ENCODE assay signal across 14 mouse cellular contexts in the genomic region with DNA sequence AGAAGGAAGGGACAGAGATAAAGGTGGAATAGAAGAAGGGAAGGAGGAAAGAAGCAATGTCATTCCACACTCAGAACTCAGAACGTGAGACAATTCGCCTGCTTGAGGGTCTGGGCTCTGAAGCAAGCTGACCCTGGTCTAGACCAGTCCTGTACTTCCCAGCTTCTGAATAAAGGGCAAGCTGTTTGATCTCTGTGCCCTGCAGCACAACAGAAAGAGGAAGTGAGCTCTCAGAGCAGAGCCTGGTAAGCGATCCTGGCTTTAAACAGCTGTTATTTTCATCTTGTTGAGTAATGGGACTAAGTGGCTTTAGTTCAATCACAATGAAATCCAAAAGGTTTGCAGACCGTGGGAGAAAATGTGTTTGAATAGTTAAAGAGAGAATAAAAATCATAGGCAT.
DNase-seq lines count a peak whose midpoint lies in the region; ATAC-seq and TF ChIP-seq lines count a peak whose summit lies in the region.
"Had no signal": no experiment of that assay in that cellular context is flagged by ENCODE, and none has a peak within 500 bp of the region (broad histone marks: within the 10 kb centered on the region; RNA-seq: fewer than 3 reads in every experiment).

No protein-coding gene starts in this region.

- H3K4me3 ChIP-seq in limb, embryonic 12.5 days (replicated peaks): no peak overlapping the region
- H3K4me3 ChIP-seq: heart, embryonic 13.5 days; neural tube, embryonic 12.5 days had no signal

- H3K4me1 ChIP-seq in limb, embryonic 12.5 days (replicated peaks): peaks cover 15% of the 10 kb centered on the region
- H3K4me1 ChIP-seq: neural tube, embryonic 12.5 days had no signal

- H3K9ac ChIP-seq in limb, embryonic 12.5 days (replicated peaks): no peak overlapping the region
- H3K9ac ChIP-seq: heart, embryonic 13.5 days; neural tube, embryonic 12.5 days had no signal

- TF ChIP-seq CTCF in brain, embryonic 14.5 days (IDR thresholded peaks at IDR 0.05; ENCODE audit: borderline replicate concordance, extremely low read depth, insufficient read depth, insufficient read length): no peak

- peak; percentile 6 for DNase-seq in kidney, adult 9 months
- DNase-seq in kidney, postnatal 4 days: no peak
- peak; percentile 58 for DNase-seq in 416B (ENCODE audit: low read depth)
- peak; percentile 6 for DNase-seq in brain, embryonic 14.5 days (ENCODE audit: low read depth)
- no peak for DNase-seq in adrenal gland, adult 18-20 months (ENCODE audit: low spot score in 2 of 2)
- DNase-seq in c-Kit-positive CD71-positive TER-119-positive erythroid progenitor cells, embryonic 14.5 days (ENCODE audit: low spot score): no peak
- DNase-seq in urinary bladder, adult 18-20 months (ENCODE audit: low spot score in 2 of 2): no peak
- DNase-seq: thymus, postnatal 14 days had no signal

- 0 out of 2 replicates have a peak, but pooled peaks have one; percentile 57 for ATAC-seq in limb, embryonic 12.5 days (ENCODE audit: insufficient number of reproducible peaks, insufficient read depth, low FRiP score, low TSS enrichment, low read depth)
- ATAC-seq: CD4-positive, CD25-positive, alpha-beta regulatory T cell, adult 4 months; forebrain, embryonic 16.5 days had no signal

- TF ChIP-seq POLR2A in brain, embryonic 14.5 days (IDR thresholded peaks at IDR 0.05; ENCODE audit: borderline replicate concordance, extremely low read depth, insufficient read depth, insufficient read length, poor library complexity, severe bottlenecking): no peak

- no peak overlapping the region for H3K4me2 ChIP-seq in limb, embryonic 12.5 days
- H3K4me2 ChIP-seq: heart, embryonic 13.5 days; midbrain, embryonic 11.5 days; neural tube, embryonic 12.5 days had no signal

- 17% methylated on average over 4 of the region's 4 CpGs for WGBS in limb, embryonic 12.5 days

- no peaks in the 10 kb centered on the region for H3K9me3 ChIP-seq in limb, embryonic 12.5 days
- H3K9me3 ChIP-seq: heart, embryonic 13.5 days; neural tube, embryonic 12.5 days had no signal

- H3K36me3 ChIP-seq in limb, embryonic 12.5 days: peaks cover 84% of the 10 kb centered on the region

- no peaks in the 10 kb centered on the region for H3K27me3 ChIP-seq in limb, embryonic 12.5 days
- H3K27me3 ChIP-seq: heart, embryonic 13.5 days; neural tube, embryonic 12.5 days had no signal

- H3K27ac ChIP-seq in limb, embryonic 12.5 days: peak overlapping the region; percentile 32
- H3K27ac ChIP-seq: heart, embryonic 13.5 days; neural tube, embryonic 12.5 days had no signal

Comparison
In these comparisons a context has a peak if more than half of its experiments do, and no peak if none do; other contexts are left out.
1. DNase-seq: peak in kidney, adult 9 months (single experiment), 416B (single experiment) and brain, embryonic 14.5 days (single experiment); none in kidney, postnatal 4 days (0 of 2), adrenal gland, adult 18-20 months (0 of 2), c-Kit-positive CD71-positive TER-119-positive erythroid progenitor cells, embryonic 14.5 days (single experiment) and urinary bladder, adult 18-20 months (0 of 2).